Mouse (Mus musculus) kidney, postnatal 14 days (tissue): ENCODE data around the gene Btbd9.

Source experiments
- DNase-seq: peaks from one replicate; pipeline ENCODE4 v3.0.0; 2022; ENCODE audit warnings: mixed read lengths

Gene Btbd9

GRCm38 (mm10) chr17:30328924-30329323 is 247.4 kb downstream of the Btbd9 start:
- no peak for DNase-seq

- no peak for DNase-seq
These were observed 249.4 kb downstream of the Btbd9 start for GRCm38 (mm10) chr17:30326906-30327305.

- no peak for DNase-seq
These were observed 256.0 kb downstream of the Btbd9 start for GRCm38 (mm10) chr17:30320301-30320700.

- no peak for DNase-seq
These were observed 263.6 kb downstream of the Btbd9 start for GRCm38 (mm10) chr17:30312688-30313087.

GRCm38 (mm10) chr17:30309627-30310026 is 266.7 kb downstream of the Btbd9 start:
- DNase-seq: no peak

GRCm38 (mm10) chr17:30308889-30309288 is 267.4 kb downstream of the Btbd9 start:
- DNase-seq: no peak

- DNase-seq: no peak
These were observed 268.0 kb downstream of the Btbd9 start for GRCm38 (mm10) chr17:30308317-30308716.

GRCm38 (mm10) chr17:30307168-30307567 is 269.1 kb downstream of the Btbd9 start:
- no peak for DNase-seq

- DNase-seq: no peak
These were observed 271.5 kb downstream of the Btbd9 start for GRCm38 (mm10) chr17:30304766-30305165.

- peak; percentile 21 for DNase-seq
These were observed 274.9 kb downstream of the Btbd9 start for GRCm38 (mm10) chr17:30301338-30301737.

- no peak for DNase-seq
These were observed 278.9 kb downstream of the Btbd9 start for GRCm38 (mm10) chr17:30297432-30297831.

- no peak for DNase-seq
These were observed 280.2 kb downstream of the Btbd9 start for GRCm38 (mm10) chr17:30296069-30296468.

- DNase-seq: no peak
These were observed 283.6 kb downstream of the Btbd9 start for GRCm38 (mm10) chr17:30292666-30293065.

GRCm38 (mm10) chr17:30285641-30286040 is 290.6 kb downstream of the Btbd9 start:
- DNase-seq: no peak

- no peak for DNase-seq
These were observed 292.7 kb downstream of the Btbd9 start for GRCm38 (mm10) chr17:30283460-30284050.

- no peak for DNase-seq
These were observed 293.3 kb downstream of the Btbd9 start for GRCm38 (mm10) chr17:30283001-30283400.

- peak; percentile 46 for DNase-seq
These were observed 295.8 kb downstream of the Btbd9 start for GRCm38 (mm10) chr17:30280323-30281118.

- no peak for DNase-seq
These were observed 296.6 kb downstream of the Btbd9 start for GRCm38 (mm10) chr17:30279684-30280083.

- no peak for DNase-seq
These were observed 297.5 kb downstream of the Btbd9 start for GRCm38 (mm10) chr17:30278596-30279378.

- DNase-seq: no peak
These were observed 299.8 kb downstream of the Btbd9 start for GRCm38 (mm10) chr17:30276477-30276876.

- no peak for DNase-seq
These were observed 303.5 kb downstream of the Btbd9 start for GRCm38 (mm10) chr17:30272769-30273168.

GRCm38 (mm10) chr17:30269136-30270063 is 306.9 kb downstream of the Btbd9 start:
- DNase-seq: no peak
